Mouse (Mus musculus) small intestine, adult 2 months (tissue): ENCODE measurements around the gene Gpr132. TPM values are rescaled to one million over a fixed set of nuclear protein-coding genes. Genes with fewer than 3 reads are reported as not detected.

ENCODE experiments used
- H3K27ac ChIP-seq: fragments of 200-500 bp; 2 replicates; pipeline ENCODE4 v1.5.1; 2012; ENCODE audit warnings: low read depth, low read length, control low read depth, inconsistent platforms; ENCODE audit not compliant: insufficient read depth
- H3K27me3 ChIP-seq: fragments of 200-500 bp; 2 replicates; pipeline ENCODE4 v1.6.1; 2012; ENCODE audit warnings: mild to moderate bottlenecking, moderate library complexity, low read length, inconsistent platforms; ENCODE audit not compliant: control insufficient read depth, insufficient read depth
- H3K36me3 ChIP-seq: fragments of 200-500 bp; 2 replicates; pipeline ENCODE4 v1.6.1; 2012; ENCODE audit warnings: mild to moderate bottlenecking, low read length, control low read depth, inconsistent platforms; ENCODE audit not compliant: control insufficient read depth, insufficient read depth
- H3K4me1 ChIP-seq: fragments of 200-500 bp; 2 replicates; pipeline ENCODE4 v1.6.1; 2012; ENCODE audit warnings: low read length, inconsistent platforms, mixed read lengths; ENCODE audit not compliant: control insufficient read depth, insufficient read depth, insufficient read length
- H3K4me3 ChIP-seq: fragments of 200-500 bp; 2 replicates; pipeline ENCODE4 v1.5.1; 2012; ENCODE audit warnings: low read depth, mild to moderate bottlenecking, control low read depth, inconsistent platforms, low read length, moderate library complexity
- CTCF ChIP-seq: fragments of 200-500 bp; IDR thresholded peaks from 2 replicates; pipeline ENCODE4 v1.5.1; 2012; ENCODE audit warnings: low read depth, mild to moderate bottlenecking, control low read depth, inconsistent platforms, low read length, moderate library complexity, mixed read lengths; ENCODE audit not compliant: insufficient replicate concordance, insufficient read length; ENCODE audit errors: extremely low read depth
- POLR2A ChIP-seq: fragments of 200-500 bp; IDR thresholded peaks from 2 replicates; pipeline ENCODE4 v1.6.1; 2012; ENCODE audit warnings: low read depth, mild to moderate bottlenecking, control low read depth, inconsistent platforms, low read length, moderate library complexity
- WGBS: fragments of 180-500 bp; shearing (Covaris S2); methylation state at CpG from one replicate; pipeline ENCODE4 v1.1.7; 2018; 5-methylcytosine and 5-hydroxymethylcytosine counted together
- polyA plus RNA-seq: library from polyadenylated mRNA; depleted of rRNA; stranded (reverse); fragments of >200 nt; gene quantifications from 2 replicates; pipeline ENCODE4 v1.2.3, GENCODE M21; 2012; rRNA removed

Gene Gpr132
- polyA plus RNA-seq, 1 experiment: 8.2 TPM

- Histone ChIP-seq H3K27me3 (peaks cover 26% of the 10 kb centered on the region), H3K4me3 (peak within 1 kb of the TSS; percentile 55), H3K27ac (no peak within 1 kb of the TSS), H3K36me3 (no peaks in the 10 kb centered on the region), H3K4me1 (peaks cover 7% of the 10 kb centered on the region)
- TF ChIP-seq CTCF (no peak), POLR2A (no peak)
- 2% methylated on average over 63 of the region's 69 CpGs for WGBS
These were observed 65.9 kb downstream of the Gpr132 start, which contains the start of gene Ahnak2 for GRCm38 (mm10) chr12:112801864-112802846. Ahnak2 (minus strand) TSS chr12:112802657.

Other genes with a start within 250 kb of the Gpr132 start
- gene Adssl1, start 248.2 kb downstream of the Gpr132 start, polyA plus RNA-seq: 4.3 and 5.6 TPM in 2 replicates
- 16.1 and 31.3 TPM in 2 replicates for gene Siva1, start 223.5 kb downstream of the Gpr132 start, polyA plus RNA-seq
- gene Akt1, start 193.3 kb downstream of the Gpr132 start, polyA plus RNA-seq: 79.0 and 88.7 TPM in 2 replicates
- gene Zbtb42, start 189.4 kb downstream of the Gpr132 start, polyA plus RNA-seq: 27.7 and 32.8 TPM in 2 replicates
- gene Cep170b, start 147.8 kb downstream of the Gpr132 start, polyA plus RNA-seq: 59.3 and 99.3 TPM in 2 replicates
- gene Pld4, start 107.6 kb downstream of the Gpr132 start, polyA plus RNA-seq: 21.8 and 28.2 TPM in 2 replicates
- gene Ahnak2, start 65.6 kb downstream of the Gpr132 start, polyA plus RNA-seq: 1.4 and 2.1 TPM in 2 replicates
- gene Clba1, start 59.3 kb downstream of the Gpr132 start, polyA plus RNA-seq: 1.2 and 1.6 TPM in 2 replicates
- gene Cdca4, start 38.8 kb downstream of the Gpr132 start, polyA plus RNA-seq: 8.0 and 15.8 TPM in 2 replicates
- 6.2 and 9.1 TPM in 2 replicates for gene Jag2, start 61.5 kb upstream of the Gpr132 start, polyA plus RNA-seq
- 40.8 and 42.4 TPM in 2 replicates for gene Nudt14, start 73.9 kb upstream of the Gpr132 start, polyA plus RNA-seq
- gene Btbd6, start 108.3 kb upstream of the Gpr132 start, polyA plus RNA-seq: 116 and 206 TPM in 2 replicates
- 43.7 and 95.6 TPM in 2 replicates for gene Brf1, start 132.5 kb upstream of the Gpr132 start, polyA plus RNA-seq
- gene Pacs2, start 146.3 kb upstream of the Gpr132 start, polyA plus RNA-seq: 16.0 and 27.0 TPM in 2 replicates
- not detected in 2 replicates for gene Tex22, start 206.3 kb upstream of the Gpr132 start, polyA plus RNA-seq
- 23.9 and 47.6 TPM in 2 replicates for gene Mta1, start 230.1 kb upstream of the Gpr132 start, polyA plus RNA-seq